Mouse (Mus musculus): ENCODE results near the gene Zfp990. TPM values are rescaled to one million over a fixed set of nuclear protein-coding genes. Genes with fewer than 3 reads are reported as not detected.
"Not testable (repeated sequence)": the region's sequence is repeated elsewhere in the genome, so short reads cannot be mapped to it uniquely, and the experiment has no call there.

Gene Zfp990
- total and polyA plus RNA-seq, 3 experiments: 0.48 to 0.75 TPM; not detected in 1

DNA sequence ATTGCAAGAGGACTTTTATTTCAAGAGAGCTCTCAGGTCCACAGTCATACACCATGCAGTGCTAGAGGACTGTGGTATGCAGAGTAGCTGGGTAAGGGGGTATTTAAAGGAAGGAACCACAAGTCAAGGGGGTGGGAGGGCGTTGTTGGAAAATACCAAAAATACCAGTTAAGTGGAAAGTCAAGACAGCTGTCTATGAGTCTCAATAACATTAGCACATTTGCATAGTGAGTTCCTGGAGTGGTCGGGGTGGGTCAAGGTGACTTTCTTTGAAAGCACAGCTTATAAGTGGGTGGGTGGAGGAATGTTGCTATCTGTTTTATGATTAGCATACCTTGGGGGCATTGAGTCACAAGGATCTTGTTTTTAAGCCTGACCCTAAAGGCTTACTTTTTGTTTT is 75.5 kb downstream of the Zfp990 start:
- not testable (repeated sequence) for DNase-seq

Other genes with a start within 250 kb of the Zfp990 start
- under 1 TPM; 0.28 to 0.40 TPM for gene Tnfrsf8, start 195.6 kb upstream of the Zfp990 start, total RNA-seq (2021)
- gene Tnfrsf8, start 195.6 kb upstream of the Zfp990 start, polyA plus RNA-seq (2012; rRNA removed): 0.25 and 0.28 TPM in 2 replicates
- 1 to 10 TPM in 1 of 2 experiments, under 1 TPM in 1; 0.73 to 4.5 TPM for gene Gm13212, start 74.4 kb downstream of the Zfp990 start, total RNA-seq (2021)
- not detected in 2 replicates for gene Gm13212, start 74.4 kb downstream of the Zfp990 start, polyA plus RNA-seq (2012; rRNA removed)
- gene Zfp980, start 159.9 kb downstream of the Zfp990 start, total RNA-seq (2021): under 1 TPM; 0.20 to 0.31 TPM
- gene Zfp980, start 159.9 kb downstream of the Zfp990 start, polyA plus RNA-seq (2012; rRNA removed): not detected in 2 replicates

Measured in adrenal gland, adult 2 months (tissue).